Mouse (Mus musculus) fibroblast of lung, adult 2 months (primary cell): Measurements from ENCODE around the gene Hic1.

Source experiments
- DNase-seq: peaks from one replicate; pipeline ENCODE4 v3.0.0-alpha.2; 2011; ENCODE audit warnings: low read depth

Gene Hic1

DNA sequence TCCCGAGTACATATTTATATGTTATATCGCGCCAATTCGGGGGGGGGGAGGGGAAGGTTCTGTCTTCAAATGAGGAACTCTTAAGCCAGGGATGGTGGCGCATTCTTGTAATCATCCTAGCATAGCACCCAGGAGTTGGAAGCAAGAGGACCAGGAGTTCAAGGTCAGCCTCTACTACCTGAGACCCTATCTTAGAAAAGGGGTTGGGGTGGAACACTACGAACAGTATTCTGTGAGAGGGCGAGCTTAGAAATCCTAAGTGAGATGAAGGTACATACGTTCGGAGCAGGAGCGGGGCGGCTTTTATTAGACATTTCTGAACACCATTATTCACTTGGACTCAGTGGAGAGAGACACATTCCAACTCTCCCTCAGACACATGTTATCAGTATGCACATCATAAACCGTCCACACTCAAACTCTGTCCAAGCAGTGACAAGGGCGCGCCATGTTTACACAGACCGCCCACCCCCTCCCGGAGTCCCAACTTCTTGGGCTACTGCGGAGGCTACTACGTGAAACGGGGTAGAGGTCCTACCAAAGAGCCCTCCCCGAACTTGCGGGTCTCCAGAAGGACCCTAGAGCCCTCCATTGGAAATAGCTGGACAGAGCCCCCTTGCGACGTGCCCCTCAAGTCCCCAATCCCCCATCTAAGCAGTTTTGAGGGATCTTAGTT is at the start of gene Hic1:
Gene Hic1 (minus strand): TSS at position 115 of the 676 bp plus-strand sequence.
- DNase-seq = no peak

- DNase-seq = no peak
These were observed 45.0 kb upstream of the Hic1 start for GRCm38 (mm10) chr11:75214081-75214950.

GRCm38 (mm10) chr11:75213372-75214080 is 44.2 kb upstream of the Hic1 start:
- DNase-seq = no peak

- DNase-seq = no peak
These were observed 43.6 kb upstream of the Hic1 start for GRCm38 (mm10) chr11:75212876-75213275.

DNA sequence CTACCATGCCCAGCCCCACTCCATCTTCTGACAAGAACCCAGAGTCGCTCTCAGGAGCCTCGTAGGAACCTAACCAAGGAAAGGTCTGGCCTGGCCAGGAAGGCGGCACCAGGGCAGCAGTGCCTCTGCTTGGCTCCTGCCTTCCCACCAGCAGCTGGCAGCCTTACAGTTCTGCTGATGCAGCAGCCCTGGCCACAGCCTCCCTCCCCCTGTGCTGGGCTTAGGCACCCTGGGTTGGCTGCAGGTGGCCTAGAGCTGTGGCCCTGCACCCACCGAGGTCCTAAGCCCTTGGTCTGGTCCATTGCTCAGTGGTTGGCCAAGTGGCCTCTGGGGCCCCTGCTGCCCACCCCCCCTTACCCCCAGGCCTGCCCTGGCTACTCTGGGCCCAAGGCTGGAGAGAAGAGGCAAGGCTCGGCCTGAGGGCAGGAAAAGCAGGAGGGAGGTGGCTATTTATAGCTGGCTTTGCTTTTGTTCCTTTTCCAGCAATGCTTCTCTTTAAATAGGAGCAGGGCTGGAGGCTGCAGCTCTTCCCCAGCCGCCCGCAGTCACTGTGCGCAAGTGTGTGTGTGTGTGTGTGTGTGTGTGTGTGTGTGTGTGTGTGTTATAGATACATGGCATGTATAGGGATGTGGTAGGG is 42.8 kb upstream of the Hic1 start:
- no peak for DNase-seq

- DNase-seq = no peak
These were observed 41.4 kb upstream of the Hic1 start for GRCm38 (mm10) chr11:75210755-75211154.

GRCm38 (mm10) chr11:75210093-75210492 is 40.8 kb upstream of the Hic1 start:
- DNase-seq = no peak

GRCm38 (mm10) chr11:75209363-75209762 is 40.0 kb upstream of the Hic1 start:
- DNase-seq = no peak

- no peak for DNase-seq
These were observed 37.0 kb upstream of the Hic1 start for GRCm38 (mm10) chr11:75206347-75206746.

- DNase-seq = no peak
These were observed 35.2 kb upstream of the Hic1 start for GRCm38 (mm10) chr11:75204472-75204871.

DNA sequence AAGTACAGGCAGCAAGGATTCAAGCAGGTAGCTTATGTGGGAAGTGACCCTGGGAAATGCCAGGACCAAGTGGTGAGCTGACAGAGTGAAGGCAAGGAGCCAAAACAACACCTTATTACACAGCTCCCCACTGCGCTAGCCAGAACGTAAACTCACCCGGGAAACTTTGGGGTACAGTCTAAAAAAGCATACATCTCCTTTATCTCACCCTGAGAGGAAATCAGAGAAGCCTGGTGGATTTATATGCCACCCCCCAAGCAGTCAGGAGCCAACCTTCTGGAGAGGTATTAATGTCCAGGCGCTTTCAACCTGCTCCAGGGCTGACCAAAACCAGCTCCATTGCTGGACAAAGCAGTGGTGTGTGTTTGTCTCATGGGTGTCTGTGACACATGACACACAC is 34.6 kb upstream of the Hic1 start:
- DNase-seq = no peak

DNA sequence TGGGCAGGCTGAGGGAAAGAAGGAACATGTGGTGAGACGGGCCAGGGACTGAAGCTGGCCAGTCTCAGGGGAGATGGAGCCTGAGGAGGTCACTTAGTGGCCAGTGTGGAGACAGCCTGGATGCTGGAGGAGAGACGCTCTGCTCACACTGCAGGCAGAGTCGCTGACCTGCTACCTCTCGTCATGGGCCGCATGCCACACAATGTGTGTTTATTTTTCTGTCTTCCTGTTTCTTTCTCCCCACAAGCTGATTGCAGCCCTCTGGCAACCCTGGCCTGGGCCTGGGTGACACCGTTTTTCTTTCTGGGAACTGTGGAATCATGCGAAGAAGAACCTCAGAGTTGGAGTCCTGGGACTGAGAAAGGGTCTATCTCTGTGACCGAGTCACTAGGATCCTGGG is 32.4 kb upstream of the Hic1 start:
- no peak for DNase-seq

GRCm38 (mm10) chr11:75200935-75201334 is 31.6 kb upstream of the Hic1 start:
- no peak for DNase-seq

GRCm38 (mm10) chr11:75199951-75200350 is 30.6 kb upstream of the Hic1 start:
- DNase-seq = no peak

GRCm38 (mm10) chr11:75198792-75199191 is 29.5 kb upstream of the Hic1 start:
- no peak for DNase-seq

GRCm38 (mm10) chr11:75197956-75198355 is 28.6 kb upstream of the Hic1 start:
- DNase-seq = no peak

DNA sequence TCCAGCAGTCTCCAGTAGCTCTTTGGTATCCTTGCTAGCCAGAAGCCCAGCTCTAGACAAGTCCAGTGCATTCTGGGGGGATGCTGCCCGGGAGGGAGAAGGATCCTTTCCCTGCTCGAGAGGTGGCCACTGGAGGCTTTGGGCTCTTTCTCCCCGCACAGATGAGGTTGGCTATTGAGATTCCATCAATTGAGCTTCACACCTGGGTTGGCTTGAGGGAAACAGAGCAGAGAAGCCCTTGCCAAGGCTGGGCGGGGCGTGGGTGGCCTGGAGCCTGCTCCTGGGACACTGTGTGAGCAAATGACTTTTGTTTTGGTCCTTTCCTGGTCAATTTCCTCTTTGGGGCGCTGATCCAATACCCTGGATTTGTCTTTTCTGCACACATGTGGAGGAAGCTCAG is 26.8 kb upstream of the Hic1 start:
- no peak for DNase-seq

- no peak for DNase-seq
These were observed 25.6 kb upstream of the Hic1 start for GRCm38 (mm10) chr11:75194850-75195461.

DNA sequence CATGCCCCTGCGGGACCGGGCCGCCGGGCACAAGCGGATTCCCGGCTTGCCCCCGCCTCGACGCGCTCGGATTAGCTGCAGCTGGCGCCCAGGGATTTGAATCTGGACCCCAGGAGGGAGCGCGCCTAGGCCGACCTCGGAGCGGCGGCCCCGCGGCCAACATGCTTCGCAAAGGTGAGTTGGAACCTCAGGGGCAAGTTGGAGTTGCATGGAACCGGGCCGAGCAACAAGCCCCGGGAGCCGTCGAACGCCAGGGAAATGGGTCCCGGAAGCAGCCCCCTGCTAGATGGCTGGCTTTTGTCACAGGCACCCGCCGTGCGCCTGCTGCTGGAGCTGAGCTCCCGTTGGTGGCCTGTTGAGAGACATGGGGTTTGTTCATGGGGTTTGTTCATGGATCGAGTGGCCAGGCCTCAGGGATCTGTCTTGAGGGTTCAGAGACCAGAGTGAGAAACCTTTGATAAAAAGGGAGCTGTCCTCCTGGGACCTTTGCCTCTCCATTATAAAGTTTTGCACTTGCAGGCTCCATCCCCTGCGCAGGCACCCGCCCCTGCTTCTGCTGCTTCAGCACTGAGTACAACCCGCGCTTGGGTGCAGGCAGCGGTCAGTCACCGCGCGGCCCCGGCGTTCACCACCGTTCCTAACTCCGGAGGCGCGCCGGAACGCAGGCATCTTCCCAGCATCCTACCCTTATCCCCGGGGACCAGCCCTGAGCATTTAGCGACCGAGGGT is 25.0 kb upstream of the Hic1 start:
- DNase-seq = no peak

DNA sequence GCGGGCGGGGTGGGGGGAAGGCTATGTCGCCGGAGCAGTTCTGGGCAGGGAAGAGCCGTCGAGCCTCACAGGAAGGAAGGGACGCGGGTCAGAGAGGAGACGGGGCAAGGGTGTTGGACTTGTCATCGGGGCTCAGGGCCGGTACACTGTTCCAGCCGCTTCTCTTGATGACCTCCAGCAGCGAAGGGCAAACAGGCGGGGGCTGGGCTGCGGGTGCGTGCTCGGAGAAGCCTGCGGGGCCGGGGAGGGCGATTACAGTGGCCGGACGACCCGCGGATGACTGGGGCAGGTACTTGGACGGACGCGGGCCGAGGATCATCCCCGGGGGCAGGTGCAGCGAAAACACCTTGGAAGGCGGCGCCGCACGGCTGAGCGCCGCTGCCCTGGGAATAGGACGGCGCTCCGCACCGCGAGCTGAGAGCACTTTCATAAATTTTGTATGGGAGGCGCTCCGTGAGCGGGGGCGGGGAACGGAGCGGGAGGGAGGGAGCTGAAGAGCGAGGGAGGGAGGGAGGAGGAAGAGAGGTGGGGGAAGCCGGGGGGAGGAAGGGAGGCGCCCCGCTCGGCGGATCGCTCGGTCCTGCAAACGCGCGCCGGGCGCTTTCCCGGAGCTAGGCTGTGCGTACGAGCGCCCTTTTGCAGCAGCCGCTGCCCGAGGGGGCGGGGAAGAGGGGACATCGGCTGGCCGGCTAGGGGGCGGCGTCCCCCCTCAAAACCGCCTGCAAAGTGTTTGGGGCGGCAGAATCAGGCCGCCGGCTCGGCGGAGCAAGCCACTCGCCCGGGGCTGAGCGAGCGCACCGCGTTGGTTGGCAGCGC is 24.1 kb upstream of the Hic1 start, which contains the start of gene Rtn4rl1:
Gene Rtn4rl1 (plus strand): TSS at position 528 of the 816 bp plus-strand sequence.
- DNase-seq = no peak
